Mouse (Mus musculus): ENCODE data around the gene Prss50. TPM values are rescaled to one million over a fixed set of nuclear protein-coding genes. Genes with fewer than 3 reads are reported as not detected.

Prss50 gene
- total and polyA plus RNA-seq, 3 experiments: not detected

DNA sequence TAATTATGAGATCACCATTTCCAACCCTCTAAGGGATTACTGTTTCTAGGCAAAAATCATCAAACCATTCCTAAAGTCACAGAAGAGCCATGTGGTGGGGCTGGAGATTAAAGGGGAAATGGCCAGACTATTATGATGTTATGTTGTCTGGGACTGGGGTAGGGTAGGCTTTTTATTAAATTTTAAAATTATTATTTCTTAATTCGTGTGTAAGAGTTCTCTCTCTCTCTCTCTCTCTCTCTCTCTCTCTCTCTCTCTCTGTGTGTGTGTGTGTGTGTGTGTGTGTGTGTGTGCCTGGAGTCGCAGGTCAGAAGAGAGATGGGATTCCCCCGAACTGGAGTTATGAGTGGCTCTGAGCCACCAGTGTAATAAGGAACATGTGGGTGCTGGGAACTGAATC lies 31.4 kb upstream of the Prss50 start, which contains the start of gene Prss43:
Prss43 (plus strand) TSS at position 301 of the 400 bp plus-strand sequence.
- Histone ChIP-seq H3K4me3 (replicated peaks in 1 of 3; ENCODE audit: low read depth in 2 of 3, low read length in 2 of 3, poor library complexity in 1 of 3) (no peak within 1 kb of the TSS), H3K79me2 (replicated peaks; ENCODE audit: control insufficient read depth, extremely low read depth, insufficient read depth, poor library complexity, severe bottlenecking) (no peaks in the 10 kb centered on the region), H3K27ac (ENCODE audit: insufficient read depth, low read depth) (no peak within 1 kb of the TSS), H3K4me2 (ENCODE audit: insufficient read depth, low read depth, poor library complexity, severe bottlenecking) (peak within 1 kb of the TSS; percentile 41; the same call in 1 of the 2 replicates), H3K4me1 (ENCODE audit: control insufficient read depth in 1 of 2, insufficient read depth in 2 of 2) (peaks cover 2 to 12% of the 10 kb centered on the region in 2 experiments; a peak in 3 of 4 replicates), H3K36me3 (replicated peaks in 1 of 2; ENCODE audit: control insufficient read depth in 1 of 2, insufficient read depth in 1 of 2, low read length in 1 of 2) (no peaks in the 10 kb centered on the region), H3K27me3 (replicated peaks) (peaks cover 4% of the 10 kb centered on the region), H3K9ac (ENCODE audit: insufficient read depth, low read depth) (peak within 1 kb of the TSS; percentile 30; the same call in 1 of the 2 replicates), H3K9me3 (replicated peaks; ENCODE audit: low read length) (no peaks in the 10 kb centered on the region)
- dilution Hi-C loops (cut with MboI; ENCODE audit: extremely low pct_ligation_motif_present, extremely low pct_unique_long_range_greater_than_20kb, low sequenced_read_pairs) (no loop called here), in situ Hi-C loops (cut with MboI; ENCODE audit: low pct_ligation_motif_present, low pct_unique_long_range_greater_than_20kb, low sequenced_read_pairs) (no loop called here)
- no peak for DNase-seq (ENCODE audit: extremely low read depth)
- TF ChIP-seq MAFK (IDR thresholded peaks at IDR 0.05; ENCODE audit: insufficient replicate concordance, low read length) (no peak), ELF1 (IDR thresholded peaks at IDR 0.05; ENCODE audit: low read depth, low read length) (no peak), MAX (IDR thresholded peaks at IDR 0.05; ENCODE audit: low read length) (no peak), MAZ (IDR thresholded peaks at IDR 0.05; ENCODE audit: low read depth, low read length) (no peak)

DNA sequence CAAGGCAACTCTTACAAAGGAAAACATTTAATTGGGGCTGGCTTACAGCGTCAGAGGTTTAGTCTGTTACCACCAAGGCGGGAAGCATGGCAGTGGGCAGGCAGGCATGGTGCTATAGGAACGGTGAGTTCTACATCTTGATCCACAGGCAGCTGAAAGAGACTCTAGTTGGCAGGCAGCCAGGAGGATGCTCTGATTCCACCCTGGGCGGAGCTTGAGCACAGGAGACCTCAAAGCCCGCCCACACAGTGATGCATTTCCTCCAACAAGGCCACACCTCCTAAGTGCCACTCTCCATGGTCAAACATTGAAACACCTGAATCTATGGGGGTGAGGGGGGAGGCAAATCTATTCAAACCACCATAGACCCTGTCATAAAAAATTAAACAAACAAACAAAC lies 24.7 kb upstream of the Prss50 start:
- H3K79me2 ChIP-seq (replicated peaks; ENCODE audit: control insufficient read depth, extremely low read depth, insufficient read depth, poor library complexity, severe bottlenecking): no peaks in the 10 kb centered on the region
- H3K36me3 ChIP-seq (replicated peaks in 1 of 2; ENCODE audit: control insufficient read depth in 1 of 2, insufficient read depth in 1 of 2, low read length in 1 of 2): no peaks in the 10 kb centered on the region
- peaks cover 4% of the 10 kb centered on the region for H3K27me3 ChIP-seq (replicated peaks)
- dilution Hi-C loops (cut with MboI; ENCODE audit: extremely low pct_ligation_motif_present, extremely low pct_unique_long_range_greater_than_20kb, low sequenced_read_pairs): no loop called here
- no peak overlapping the region for H3K27ac ChIP-seq (ENCODE audit: insufficient read depth, low read depth)
- peak; percentile 52 for DNase-seq (ENCODE audit: extremely low read depth)
- no peak overlapping the region for H3K4me2 ChIP-seq (ENCODE audit: insufficient read depth, low read depth, poor library complexity, severe bottlenecking)
- H3K9me3 ChIP-seq (replicated peaks; ENCODE audit: low read length): no peaks in the 10 kb centered on the region
- no peak overlapping the region for H3K9ac ChIP-seq (ENCODE audit: insufficient read depth, low read depth)
- no peak overlapping the region for H3K4me3 ChIP-seq (replicated peaks in 1 of 3; ENCODE audit: low read depth in 2 of 3, low read length in 2 of 3, poor library complexity in 1 of 3)
- in situ Hi-C loops (cut with MboI; ENCODE audit: low pct_ligation_motif_present, low pct_unique_long_range_greater_than_20kb, low sequenced_read_pairs): no loop called here
- H3K4me1 ChIP-seq (ENCODE audit: control insufficient read depth in 1 of 2, insufficient read depth in 2 of 2): peaks cover 0 to 3% of the 10 kb centered on the region in 2 experiments; a peak in 1 of 4 replicates
- no peak for TF ChIP-seq MXI1 (IDR thresholded peaks at IDR 0.05; ENCODE audit: low read depth, low read length)
- no peak for TF ChIP-seq JUND (conservative IDR thresholded peaks at IDR 0.05; ENCODE audit: low read depth, low read length)
- TF ChIP-seq USF1 (IDR thresholded peaks at IDR 0.05; ENCODE audit: low read depth, low read length): no peak
- TF ChIP-seq RAD21 (IDR thresholded peaks at IDR 0.05; ENCODE audit: low read depth, low read length): no peak
- TF ChIP-seq TBP (conservative IDR thresholded peaks at IDR 0.05; ENCODE audit: low read depth, low read length): no peak
- TF ChIP-seq PAX5 (IDR thresholded peaks at IDR 0.05; ENCODE audit: low read length): no peak
- no peak for TF ChIP-seq UBTF (IDR thresholded peaks at IDR 0.05; ENCODE audit: low read depth, low read length)
- no peak for TF ChIP-seq IRF4 (IDR thresholded peaks at IDR 0.05; ENCODE audit: low read depth, low read length)

DNA sequence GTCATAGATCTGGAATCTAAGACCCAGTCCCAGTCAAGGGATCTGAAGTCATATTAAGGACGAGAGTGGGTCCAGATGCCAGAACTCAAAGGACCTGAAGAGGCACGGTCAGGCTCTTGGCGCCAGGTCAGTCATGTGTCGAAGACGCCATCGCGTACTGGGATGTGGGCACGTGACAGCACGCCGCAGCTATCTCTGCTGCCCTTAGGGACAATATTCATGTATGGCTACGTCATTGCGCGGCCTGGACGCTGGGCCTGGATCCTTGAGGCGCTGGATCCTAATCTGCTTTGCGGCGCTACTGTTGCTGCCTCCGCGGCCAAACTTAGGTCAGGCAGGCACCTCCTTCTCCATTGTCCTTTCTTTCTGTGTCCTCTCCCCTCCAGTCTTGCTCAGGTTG lies 23.4 kb upstream of the Prss50 start, which contains the start of gene Prss45:
Prss45 (plus strand) TSS at position 178 of the 400 bp plus-strand sequence.
- Histone ChIP-seq H3K4me1 (ENCODE audit: control insufficient read depth in 1 of 2, insufficient read depth in 2 of 2) (peaks cover 0 to 3% of the 10 kb centered on the region in 2 experiments; a peak in 1 of 4 replicates), H3K9me3 (replicated peaks; ENCODE audit: low read length) (no peaks in the 10 kb centered on the region), H3K4me3 (replicated peaks in 1 of 3; ENCODE audit: low read depth in 2 of 3, low read length in 2 of 3, poor library complexity in 1 of 3) (no peak within 1 kb of the TSS), H3K36me3 (replicated peaks in 1 of 2; ENCODE audit: control insufficient read depth in 1 of 2, insufficient read depth in 1 of 2, low read length in 1 of 2) (no peaks in the 10 kb centered on the region), H3K9ac (ENCODE audit: insufficient read depth, low read depth) (no peak within 1 kb of the TSS), H3K4me2 (ENCODE audit: insufficient read depth, low read depth, poor library complexity, severe bottlenecking) (no peak within 1 kb of the TSS), H3K79me2 (replicated peaks; ENCODE audit: control insufficient read depth, extremely low read depth, insufficient read depth, poor library complexity, severe bottlenecking) (no peaks in the 10 kb centered on the region), H3K27ac (ENCODE audit: insufficient read depth, low read depth) (no peak within 1 kb of the TSS), H3K27me3 (replicated peaks) (peaks cover 1% of the 10 kb centered on the region)
- TF ChIP-seq ETS1 (conservative IDR thresholded peaks at IDR 0.05; ENCODE audit: low read depth, low read length): no peak
- TF ChIP-seq MXI1 (IDR thresholded peaks at IDR 0.05; ENCODE audit: low read depth, low read length): no peak
- no peak for TF ChIP-seq MEF2A (IDR thresholded peaks at IDR 0.05; ENCODE audit: borderline replicate concordance, low read depth, low read length)
- TF ChIP-seq HCFC1 (IDR thresholded peaks at IDR 0.05; ENCODE audit: low read depth, low read length): no peak
- TF ChIP-seq EP300 (IDR thresholded peaks at IDR 0.05; ENCODE audit: low read length): no peak
- no peak for TF ChIP-seq MAZ (IDR thresholded peaks at IDR 0.05; ENCODE audit: low read depth, low read length)
- no peak for TF ChIP-seq POLR2AphosphoS2 (IDR thresholded peaks at IDR 0.05; ENCODE audit: low read depth, low read length)
- no peak for TF ChIP-seq SIN3A (IDR thresholded peaks at IDR 0.05; ENCODE audit: low read length)
- TF ChIP-seq NRF1 (IDR thresholded peaks at IDR 0.05; ENCODE audit: low read depth, low read length): no peak
- TF ChIP-seq MAFK (IDR thresholded peaks at IDR 0.05; ENCODE audit: insufficient replicate concordance, low read length): no peak
- no peak for TF ChIP-seq CHD1 (IDR thresholded peaks at IDR 0.05; ENCODE audit: low read depth, low read length)
- TF ChIP-seq ZC3H11A (IDR thresholded peaks at IDR 0.05; ENCODE audit: low read depth, low read length): no peak
- no peak for TF ChIP-seq IRF4 (IDR thresholded peaks at IDR 0.05; ENCODE audit: low read depth, low read length)
- TF ChIP-seq JUND (conservative IDR thresholded peaks at IDR 0.05; ENCODE audit: low read depth, low read length): no peak
- no peak for TF ChIP-seq KAT2A (IDR thresholded peaks at IDR 0.05; ENCODE audit: insufficient replicate concordance, low read length)
- in situ Hi-C loops (cut with MboI; ENCODE audit: low pct_ligation_motif_present, low pct_unique_long_range_greater_than_20kb, low sequenced_read_pairs) (no loop called here), dilution Hi-C loops (cut with MboI; ENCODE audit: extremely low pct_ligation_motif_present, extremely low pct_unique_long_range_greater_than_20kb, low sequenced_read_pairs) (no loop called here)
- DNase-seq (ENCODE audit: extremely low read depth): no peak
